Mouse (Mus musculus): Measurements from ENCODE around the gene Fmnl2. TPM values are rescaled to one million over a fixed set of nuclear protein-coding genes. Genes with fewer than 3 reads are reported as not detected.

Fmnl2 gene
- polyA plus RNA-seq (2012; rRNA removed): 2.7 and 4.3 TPM in 2 replicates

GRCm38 (mm10) chr2:52857611-52858528, at the start of gene Fmnl2:
Gene Fmnl2 (plus strand): TSS chr2:52857860.
- WGBS: under 1% methylated on average over 109 of the region's 114 CpGs
- peak; percentile 12 for TF ChIP-seq POLR2A (IDR thresholded peaks at IDR 0.05; ENCODE audit: low read depth, low read length)
- no peak for TF ChIP-seq CTCF (conservative IDR thresholded peaks at IDR 0.05; ENCODE audit: insufficient read depth, insufficient read length, low read depth, low read length)
- H3K4me3 ChIP-seq (ENCODE audit: insufficient read depth, low read depth, low read length): peak within 1 kb of the TSS; percentile 89
- no peaks in the 10 kb centered on the region for H3K36me3 ChIP-seq (ENCODE audit: control insufficient read depth, insufficient read depth, low read length)
- H3K27ac ChIP-seq (ENCODE audit: insufficient read depth, low read depth, low read length): peak within 1 kb of the TSS; percentile 46
- no peaks in the 10 kb centered on the region for H3K27me3 ChIP-seq (replicated peaks; ENCODE audit: control insufficient read depth, insufficient read depth, low read length)
- DNase-seq: peak; percentile 83
- 0 out of 2 replicates have a peak, but pooled peaks cover 6% of the 10 kb centered on the region for H3K4me1 ChIP-seq (ENCODE audit: control insufficient read depth, insufficient read depth, low read length)

GRCm38 (mm10) chr2:52809988-52810387, 47.7 kb upstream of the Fmnl2 start:
- TF ChIP-seq CTCF (conservative IDR thresholded peaks at IDR 0.05; ENCODE audit: insufficient read depth, insufficient read length, low read depth, low read length) (no peak), POLR2A (IDR thresholded peaks at IDR 0.05; ENCODE audit: low read depth, low read length) (no peak)

GRCm38 (mm10) chr2:52811691-52812090, 46.0 kb upstream of the Fmnl2 start:
- WGBS: 44% methylated on average over 5 of the region's 5 CpGs
- H3K36me3 ChIP-seq (ENCODE audit: control insufficient read depth, insufficient read depth, low read length): no peaks in the 10 kb centered on the region
- H3K27ac ChIP-seq (ENCODE audit: insufficient read depth, low read depth, low read length): no peak overlapping the region
- peak; percentile 26 for DNase-seq
- H3K4me1 ChIP-seq (ENCODE audit: control insufficient read depth, insufficient read depth, low read length): no peaks in the 10 kb centered on the region
- no peak for TF ChIP-seq POLR2A (IDR thresholded peaks at IDR 0.05; ENCODE audit: low read depth, low read length)
- TF ChIP-seq CTCF (conservative IDR thresholded peaks at IDR 0.05; ENCODE audit: insufficient read depth, insufficient read length, low read depth, low read length): no peak
- no peaks in the 10 kb centered on the region; the same call in 1 of the 2 replicates for H3K27me3 ChIP-seq (replicated peaks; ENCODE audit: control insufficient read depth, insufficient read depth, low read length)
- H3K4me3 ChIP-seq (ENCODE audit: insufficient read depth, low read depth, low read length): no peak overlapping the region

More at GRCm38 (mm10) chr2:52809988-52810387, 47.7 kb upstream of the Fmnl2 start:
- H3K4me1 ChIP-seq (ENCODE audit: control insufficient read depth, insufficient read depth, low read length): no peaks in the 10 kb centered on the region
- no peak overlapping the region for H3K4me3 ChIP-seq (ENCODE audit: insufficient read depth, low read depth, low read length)
- no peak for DNase-seq
- no peaks in the 10 kb centered on the region for H3K36me3 ChIP-seq (ENCODE audit: control insufficient read depth, insufficient read depth, low read length)
- WGBS: 85% methylated on average over 5 of the region's 5 CpGs
- no peak overlapping the region for H3K27ac ChIP-seq (ENCODE audit: insufficient read depth, low read depth, low read length)
- H3K27me3 ChIP-seq (replicated peaks; ENCODE audit: control insufficient read depth, insufficient read depth, low read length): no peaks in the 10 kb centered on the region; the same call in 1 of the 2 replicates

GRCm38 (mm10) chr2:52817341-52817740, 40.3 kb upstream of the Fmnl2 start:
- no peaks in the 10 kb centered on the region for H3K4me1 ChIP-seq (ENCODE audit: control insufficient read depth, insufficient read depth, low read length)
- no peak overlapping the region for H3K4me3 ChIP-seq (ENCODE audit: insufficient read depth, low read depth, low read length)
- no peak for DNase-seq

GRCm38 (mm10) chr2:52818944-52819343, 38.7 kb upstream of the Fmnl2 start:
- Histone ChIP-seq H3K36me3 (ENCODE audit: control insufficient read depth, insufficient read depth, low read length) (no peaks in the 10 kb centered on the region), H3K27me3 (replicated peaks; ENCODE audit: control insufficient read depth, insufficient read depth, low read length) (no peaks in the 10 kb centered on the region), H3K4me1 (ENCODE audit: control insufficient read depth, insufficient read depth, low read length) (no peaks in the 10 kb centered on the region), H3K27ac (ENCODE audit: insufficient read depth, low read depth, low read length) (no peak overlapping the region), H3K4me3 (ENCODE audit: insufficient read depth, low read depth, low read length) (no peak overlapping the region)
- no peak for TF ChIP-seq POLR2A (IDR thresholded peaks at IDR 0.05; ENCODE audit: low read depth, low read length)
- TF ChIP-seq CTCF (conservative IDR thresholded peaks at IDR 0.05; ENCODE audit: insufficient read depth, insufficient read length, low read depth, low read length): no peak
- 83% methylated on average over 4 of the region's 4 CpGs for WGBS
- no peak for DNase-seq

More at GRCm38 (mm10) chr2:52817341-52817740, 40.3 kb upstream of the Fmnl2 start:
- Histone ChIP-seq H3K27ac (ENCODE audit: insufficient read depth, low read depth, low read length) (no peak overlapping the region), H3K27me3 (replicated peaks; ENCODE audit: control insufficient read depth, insufficient read depth, low read length) (no peaks in the 10 kb centered on the region; the same call in 1 of the 2 replicates), H3K36me3 (ENCODE audit: control insufficient read depth, insufficient read depth, low read length) (no peaks in the 10 kb centered on the region)
- TF ChIP-seq CTCF (conservative IDR thresholded peaks at IDR 0.05; ENCODE audit: insufficient read depth, insufficient read length, low read depth, low read length): no peak
- no peak for TF ChIP-seq POLR2A (IDR thresholded peaks at IDR 0.05; ENCODE audit: low read depth, low read length)
- 94% methylated on average over 1 of the region's 1 CpGs for WGBS

GRCm38 (mm10) chr2:52822214-52822613, 35.4 kb upstream of the Fmnl2 start:
- 74% methylated on average over 2 of the region's 2 CpGs for WGBS
- DNase-seq: no peak
- Histone ChIP-seq H3K27me3 (replicated peaks; ENCODE audit: control insufficient read depth, insufficient read depth, low read length) (no peaks in the 10 kb centered on the region), H3K4me3 (ENCODE audit: insufficient read depth, low read depth, low read length) (no peak overlapping the region), H3K27ac (ENCODE audit: insufficient read depth, low read depth, low read length) (no peak overlapping the region), H3K4me1 (ENCODE audit: control insufficient read depth, insufficient read depth, low read length) (no peaks in the 10 kb centered on the region), H3K36me3 (ENCODE audit: control insufficient read depth, insufficient read depth, low read length) (no peaks in the 10 kb centered on the region)
- TF ChIP-seq POLR2A (IDR thresholded peaks at IDR 0.05; ENCODE audit: low read depth, low read length) (no peak), CTCF (conservative IDR thresholded peaks at IDR 0.05; ENCODE audit: insufficient read depth, insufficient read length, low read depth, low read length) (no peak)

GRCm38 (mm10) chr2:52828077-52828476, 29.6 kb upstream of the Fmnl2 start:
- 74% methylated on average over 4 of the region's 4 CpGs for WGBS
- H3K27ac ChIP-seq (ENCODE audit: insufficient read depth, low read depth, low read length): no peak overlapping the region

More at GRCm38 (mm10) chr2:52828077-52828476, 29.6 kb upstream of the Fmnl2 start:
- Histone ChIP-seq H3K27me3 (replicated peaks; ENCODE audit: control insufficient read depth, insufficient read depth, low read length) (no peaks in the 10 kb centered on the region), H3K36me3 (ENCODE audit: control insufficient read depth, insufficient read depth, low read length) (no peaks in the 10 kb centered on the region), H3K4me1 (ENCODE audit: control insufficient read depth, insufficient read depth, low read length) (no peaks in the 10 kb centered on the region), H3K4me3 (ENCODE audit: insufficient read depth, low read depth, low read length) (no peak overlapping the region)
- no peak for DNase-seq
- TF ChIP-seq POLR2A (IDR thresholded peaks at IDR 0.05; ENCODE audit: low read depth, low read length): no peak
- TF ChIP-seq CTCF (conservative IDR thresholded peaks at IDR 0.05; ENCODE audit: insufficient read depth, insufficient read length, low read depth, low read length): no peak

Measured in kidney, adult 2 months (tissue).